Mouse (Mus musculus): ENCODE results near the gene Dmd.

DNA sequence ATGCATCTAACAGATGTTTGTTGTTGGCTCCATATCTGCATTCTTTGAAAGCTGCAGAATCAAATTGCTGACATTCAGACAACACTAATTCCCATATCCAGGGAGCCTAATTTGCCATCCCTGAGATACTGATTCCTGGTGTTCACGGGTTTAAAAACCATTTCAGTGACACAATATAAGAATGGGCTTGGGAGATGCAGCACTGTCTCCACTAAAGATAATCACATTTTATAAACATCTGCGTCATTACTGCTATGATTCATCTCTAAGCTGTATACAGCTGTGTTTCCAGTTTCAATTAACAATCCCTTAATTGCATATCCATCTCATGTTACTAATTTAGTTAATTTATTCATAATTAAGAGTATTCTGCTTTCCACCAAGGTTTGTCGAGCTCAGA lies 1929.5 kb downstream of the Dmd start:
- no peak for TF ChIP-seq CTCF (IDR thresholded peaks at IDR 0.05)
- TF ChIP-seq POLR2A (IDR thresholded peaks at IDR 0.05; ENCODE audit: insufficient read depth, low read depth, low read length) = no peak
- no peak for TF ChIP-seq EP300 (IDR thresholded peaks at IDR 0.05; ENCODE audit: insufficient read depth, low read depth, low read length)
